Mouse (Mus musculus) layer of hippocampus, postnatal 25 days (tissue): ENCODE measurements around the gene Tfe3. TPM values are rescaled to one million over a fixed set of nuclear protein-coding genes. Genes with fewer than 3 reads are reported as not detected.
A peak's percentile ranks its signal among the peaks of the same experiment; 100 is the strongest.
"Not testable (repeated sequence)": the region's sequence is repeated elsewhere in the genome, so short reads cannot be mapped to it uniquely, and the experiment has no call there.

Source experiments
- DNase-seq, 2 experiments: peaks; one replicate each; pipeline ENCODE4 v3.0.0; 2022; ENCODE audit warnings: mixed read lengths in 2 of 2, low spot score in 1 of 2; ENCODE audit errors: extremely low spot score in 1 of 2
- total RNA-seq, 2 experiments: library from RNA; stranded (reverse); gene quantifications; 2 replicates each; pipeline ENCODE4 v1.2.3; 2021

The Tfe3 gene
- total RNA-seq, result 10 to 100 TPM; 28.7 to 33.5 TPM

- DNase-seq, result peak; percentile 50 to 64
Observed at GRCm38 (mm10) chrX:7762137-7762920, at the start of gene Tfe3. Gene Tfe3 (plus strand): TSS chrX:7762560.

GRCm38 (mm10) chrX:7713764-7714134 is 48.6 kb upstream of the Tfe3 start:
- DNase-seq, result not testable (repeated sequence)

DNA sequence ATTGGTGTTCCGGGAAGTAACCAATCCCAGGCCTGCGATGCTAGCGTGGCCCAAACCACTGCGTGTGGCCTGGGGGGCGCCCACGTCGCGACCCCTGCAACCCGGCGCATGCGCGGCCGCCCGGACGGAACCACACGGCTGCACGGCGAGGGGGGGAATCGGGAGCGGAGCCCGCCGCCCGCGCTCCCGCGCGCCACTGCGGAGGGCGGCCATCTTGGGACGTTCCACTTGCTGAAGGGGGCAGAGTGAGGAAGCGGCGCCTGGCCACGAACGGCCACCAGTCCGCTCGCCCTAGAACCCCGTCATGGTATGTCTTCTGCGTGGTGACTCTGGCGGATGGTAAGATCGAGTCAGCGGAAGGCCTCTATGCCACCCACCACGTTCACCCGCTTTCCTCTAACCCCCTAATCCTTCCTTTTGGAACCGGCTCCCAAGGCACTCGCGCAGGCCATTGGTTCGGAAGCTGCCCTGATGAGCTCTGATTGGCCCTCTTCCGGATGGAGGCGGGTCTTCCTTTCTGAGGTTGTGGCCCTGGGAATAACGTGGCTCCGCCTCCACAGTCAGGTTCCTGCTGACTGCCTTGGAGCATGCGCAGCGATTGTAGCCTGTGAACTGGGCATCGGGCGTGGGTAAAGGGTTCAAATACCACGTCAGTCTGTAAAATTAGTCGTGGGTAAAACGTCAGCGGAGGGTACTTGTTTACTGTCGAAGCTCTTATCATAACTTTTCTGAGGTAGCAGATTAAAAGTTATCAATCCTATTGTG is 48.0 kb upstream of the Tfe3 start, which contains the start of gene Wdr45:
Gene Wdr45 (plus strand): TSS at position 199 of the 765 bp plus-strand sequence.
- peak; percentile 68 to 73 for DNase-seq

DNA sequence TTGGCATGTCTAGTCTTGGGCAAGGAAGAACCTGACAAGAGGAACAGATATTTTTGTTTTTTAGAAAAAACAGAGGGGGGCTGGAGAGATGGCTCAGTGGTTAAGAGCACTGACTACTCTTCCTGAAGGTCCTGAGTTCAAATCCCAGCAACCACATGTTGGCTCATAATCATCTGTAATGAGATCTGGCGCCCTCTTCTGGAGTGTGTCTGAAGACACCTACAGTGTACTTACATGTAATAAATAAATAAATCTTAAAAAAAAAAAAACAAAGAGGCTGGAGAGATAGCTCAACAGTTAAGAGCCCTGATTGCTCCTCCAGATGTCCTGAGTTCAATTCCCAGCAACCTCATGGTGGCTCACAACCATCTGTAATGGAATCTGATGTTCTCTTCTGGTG is 46.3 kb upstream of the Tfe3 start:
- not testable (repeated sequence) for DNase-seq

- peak; percentile 33 to 47 for DNase-seq
Observed at GRCm38 (mm10) chrX:7721514-7722281, 40.7 kb upstream of the Tfe3 start, which contains the start of gene Gm45208. Gene Gm45208 (plus strand): TSS chrX:7722245.

GRCm38 (mm10) chrX:7722282-7722611 is 40.1 kb upstream of the Tfe3 start:
- DNase-seq, result no peak

- DNase-seq, result no peak
Observed at GRCm38 (mm10) chrX:7722691-7723090, 39.7 kb upstream of the Tfe3 start.

DNA sequence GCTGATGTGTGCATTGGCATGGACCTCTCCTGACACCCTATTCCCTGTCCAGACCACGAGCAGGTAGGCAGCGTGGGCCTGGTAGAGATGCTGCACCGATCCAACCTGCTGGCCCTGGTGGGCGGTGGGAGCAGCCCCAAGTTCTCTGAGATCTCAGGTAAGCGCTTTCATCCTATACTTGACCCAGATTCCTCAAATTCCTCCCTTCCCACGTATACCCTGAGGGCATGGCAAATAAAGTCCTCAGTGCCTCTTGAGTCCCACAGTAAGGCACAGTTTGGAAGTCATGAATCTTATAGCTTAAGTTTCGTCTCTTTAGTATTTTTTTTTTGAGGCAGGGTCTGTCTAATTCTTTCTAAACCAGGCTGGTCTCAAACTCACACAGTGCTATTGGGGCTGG is 38.2 kb upstream of the Tfe3 start:
- no peak for DNase-seq

- no peak for DNase-seq
Observed at GRCm38 (mm10) chrX:7725841-7726240, 36.5 kb upstream of the Tfe3 start.

DNA sequence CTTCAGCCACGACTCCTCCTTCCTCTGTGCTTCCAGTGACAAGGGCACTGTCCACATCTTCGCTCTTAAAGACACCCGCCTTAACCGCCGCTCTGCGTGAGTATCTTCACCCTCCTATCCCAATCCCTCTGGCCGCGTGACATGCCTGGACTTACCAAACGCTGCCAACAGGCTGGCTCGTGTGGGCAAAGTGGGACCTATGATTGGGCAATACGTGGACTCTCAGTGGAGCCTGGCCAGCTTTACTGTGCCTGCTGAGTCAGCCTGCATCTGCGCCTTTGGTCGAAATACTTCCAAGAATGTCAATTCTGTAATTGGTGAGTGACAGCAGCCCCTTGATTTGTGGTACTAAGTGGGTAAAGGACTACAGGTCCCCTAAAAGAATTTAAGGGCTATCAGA is 35.2 kb upstream of the Tfe3 start:
- no peak for DNase-seq

- DNase-seq, result peak; percentile 50 to 64
Observed at GRCm38 (mm10) chrX:7728215-7728921, 34.0 kb upstream of the Tfe3 start, which contains the start of gene Praf2. Gene Praf2 (plus strand): TSS chrX:7728439.

GRCm38 (mm10) chrX:7728922-7729265 is 33.5 kb upstream of the Tfe3 start:
- DNase-seq, result no peak

- DNase-seq, result peak; percentile 42 to 72
Observed at GRCm38 (mm10) chrX:7733571-7734156, 28.7 kb upstream of the Tfe3 start.

DNA sequence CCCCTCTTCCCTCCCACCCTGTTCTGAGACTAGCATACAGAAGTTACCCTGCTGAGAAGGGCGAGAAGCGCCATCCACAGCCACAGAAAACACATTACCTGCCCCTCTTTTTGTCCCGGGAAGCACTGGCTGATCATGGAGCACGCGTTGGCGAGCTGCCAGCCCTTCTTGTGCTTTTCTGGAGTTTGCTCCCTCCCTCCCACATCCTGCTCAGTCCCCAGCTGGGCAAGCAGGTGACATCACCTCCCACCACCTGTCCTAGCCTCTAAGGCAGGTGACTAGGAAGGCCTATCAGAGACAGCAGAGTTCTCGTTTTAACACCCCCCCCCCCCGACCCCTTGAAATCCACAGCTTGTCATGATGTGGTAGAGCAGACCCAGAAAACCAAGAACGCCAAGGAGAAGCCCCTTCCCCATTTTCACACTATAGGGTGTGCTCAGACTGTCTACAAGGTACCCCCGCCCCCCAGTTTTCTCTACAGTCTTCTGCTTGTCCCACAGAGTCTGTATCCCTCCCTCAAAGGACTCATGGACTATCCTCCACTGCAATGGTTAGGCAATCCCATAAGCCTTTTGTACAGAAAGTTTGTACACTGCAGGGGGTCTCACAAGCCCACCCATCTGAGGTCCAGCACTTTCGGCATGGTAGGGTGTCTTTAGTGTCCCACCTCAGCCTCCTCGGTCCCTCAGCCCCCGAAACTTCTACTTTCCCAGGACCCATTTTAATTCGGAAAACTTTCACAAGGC is 22.9 kb upstream of the Tfe3 start:
- no peak for DNase-seq

- DNase-seq, result no peak
Observed at GRCm38 (mm10) chrX:7740082-7740819, 22.1 kb upstream of the Tfe3 start.

- no peak for DNase-seq
Observed at GRCm38 (mm10) chrX:7741103-7741502, 21.3 kb upstream of the Tfe3 start.

GRCm38 (mm10) chrX:7743470-7743869 is 18.9 kb upstream of the Tfe3 start:
- DNase-seq, result no peak

- no peak for DNase-seq
Observed at GRCm38 (mm10) chrX:7744940-7745339, 17.4 kb upstream of the Tfe3 start.

GRCm38 (mm10) chrX:7745429-7745828 is 16.9 kb upstream of the Tfe3 start:
- no peak for DNase-seq
